Comparison of ENCODE assay signal across 7 mouse cellular contexts in genomic region chr11:11974591-11975255, GRCm38 (mm10).
DNase-seq lines count a peak whose midpoint lies in the region; ATAC-seq lines count a peak whose summit lies in the region.

No protein-coding gene starts in this region.

- H3K36me3 ChIP-seq in forebrain, embryonic 13.5 days (ENCODE audit: poor library complexity, severe bottlenecking), result peaks cover 23% of the 10 kb centered on the region
- peaks cover 33% of the 10 kb centered on the region for H3K36me3 ChIP-seq in kidney, embryonic 15.5 days

- peak; percentile 61 for ATAC-seq in activated CD4-positive, CD25-positive, alpha-beta regulatory T cell, adult 4 months
- ATAC-seq in forebrain, embryonic 13.5 days, result peak; percentile 66
- ATAC-seq in kidney, embryonic 15.5 days (replicated peaks; ENCODE audit: low FRiP score), result peak; percentile 57; the same call in 1 of the 2 replicates
- ATAC-seq in megakaryocyte-erythroid progenitor cell, adult 5-6 weeks (replicated peaks; ENCODE audit: low FRiP score, low TSS enrichment, poor library complexity, severe bottlenecking), result peak; percentile 80

- H3K4me3 ChIP-seq in forebrain, embryonic 13.5 days, result no peak overlapping the region
- H3K4me3 ChIP-seq in kidney, embryonic 15.5 days (replicated peaks), result no peak overlapping the region

- peak; percentile 45 for DNase-seq in right cerebral cortex, adult 18-20 months
- DNase-seq in right cerebral cortex, postnatal 25 days, result no peak
- DNase-seq in thymus, postnatal 0 days (ENCODE audit: low spot score), result peak; percentile 68

- no peaks in the 10 kb centered on the region for H3K4me1 ChIP-seq in forebrain, embryonic 13.5 days
- no peaks in the 10 kb centered on the region for H3K4me1 ChIP-seq in kidney, embryonic 15.5 days

- H3K4me2 ChIP-seq in forebrain, embryonic 13.5 days, result no peak overlapping the region
- no peak overlapping the region for H3K4me2 ChIP-seq in kidney, embryonic 15.5 days

- H3K27me3 ChIP-seq in forebrain, embryonic 13.5 days, result no peaks in the 10 kb centered on the region
- H3K27me3 ChIP-seq in kidney, embryonic 15.5 days, result no peaks in the 10 kb centered on the region

- H3K9ac ChIP-seq in forebrain, embryonic 13.5 days, result no peak overlapping the region
- H3K9ac ChIP-seq in kidney, embryonic 15.5 days, result no peak overlapping the region

- no peak overlapping the region for H3K27ac ChIP-seq in forebrain, embryonic 13.5 days
- no peak overlapping the region for H3K27ac ChIP-seq in kidney, embryonic 15.5 days

- peaks cover 12% of the 10 kb centered on the region for H3K9me3 ChIP-seq in forebrain, embryonic 13.5 days (replicated peaks)
- H3K9me3 ChIP-seq in kidney, embryonic 15.5 days (replicated peaks), result no peaks in the 10 kb centered on the region

- 41% methylated on average over 10 of the region's 10 CpGs for WGBS in forebrain, embryonic 13.5 days
- 36% methylated on average over 10 of the region's 10 CpGs for WGBS in kidney, embryonic 15.5 days
